Mouse (Mus musculus): ENCODE data around the gene Akap2.

GRCm38 (mm10) chr4:57847676-57848075 is 130.2 kb downstream of the Akap2 start:
- no peak for TF ChIP-seq CTCF (IDR thresholded peaks at IDR 0.05; ENCODE audit: low read depth, low read length)
- no peak for TF ChIP-seq POLR2AphosphoS5 (IDR thresholded peaks at IDR 0.05; ENCODE audit: insufficient replicate concordance, low read depth, low read length)
- TF ChIP-seq GATA1 (IDR thresholded peaks at IDR 0.05; ENCODE audit: borderline replicate concordance, low read length), result no peak
- TF ChIP-seq GATA2 (IDR thresholded peaks at IDR 0.05; ENCODE audit: borderline replicate concordance, low read depth, low read length), result no peak
- TF ChIP-seq TAL1 (conservative IDR thresholded peaks at IDR 0.05; ENCODE audit: low read depth, low read length), result no peak
